Mouse (Mus musculus) liver, embryonic 11.5 days (tissue): ENCODE measurements around the gene C1rl. TPM values are rescaled to one million over a fixed set of nuclear protein-coding genes. Genes with fewer than 3 reads are reported as not detected.
"Not testable (repeated sequence)": the region's sequence is repeated elsewhere in the genome, so short reads cannot be mapped to it uniquely, and the experiment has no call there.

ENCODE experiments used
- ATAC-seq: fragments of 200-750 bp; cut with Nextera tagmentation; replicated peaks from 2 replicates; pipeline ENCODE4 v1.8.0; 2017; ENCODE audit warnings: moderate number of reproducible peaks, mild to moderate bottlenecking, moderate TSS enrichment, moderate library complexity; ENCODE audit not compliant: low FRiP score
- DNase-seq: peaks from one replicate; pipeline ENCODE4 v3.0.0-alpha.2; 2017; ENCODE audit warnings: low spot score
- H3K27ac ChIP-seq: fragments of 300-500 bp; sonication (generic); 2 replicates; pipeline ENCODE4 v1.5.1; 2014; ENCODE audit warnings: mild to moderate bottlenecking, low read depth, low read length, control low read depth
- H3K27me3 ChIP-seq: fragments of 300-500 bp; sonication (generic); replicated peaks from 2 replicates; pipeline ENCODE4 v1.6.1; 2014; ENCODE audit warnings: low read length, mixed read lengths; ENCODE audit not compliant: control insufficient read depth, insufficient read depth
- H3K36me3 ChIP-seq: fragments of 300-500 bp; sonication (generic); 2 replicates; pipeline ENCODE4 v1.6.1; 2014; ENCODE audit warnings: mild to moderate bottlenecking, low read length, moderate library complexity, mixed read lengths; ENCODE audit not compliant: control insufficient read depth, insufficient read depth
- H3K4me1 ChIP-seq: fragments of 300-500 bp; sonication (generic); replicated peaks from 2 replicates; pipeline ENCODE4 v1.6.1; 2014; ENCODE audit warnings: low read length, mixed read lengths; ENCODE audit not compliant: control insufficient read depth, insufficient read depth
- H3K4me2 ChIP-seq: fragments of 300-500 bp; sonication (generic); 2 replicates; pipeline ENCODE4 v1.6.1; 2014; ENCODE audit warnings: mild to moderate bottlenecking, control low read depth, moderate library complexity
- H3K4me3 ChIP-seq: fragments of 300-500 bp; sonication (generic); 2 replicates; pipeline ENCODE4 v1.5.1; 2014; ENCODE audit warnings: low read depth, low read length, control low read depth
- H3K9ac ChIP-seq: fragments of 300-500 bp; sonication (generic); 2 replicates; pipeline ENCODE4 v1.6.1; 2014; ENCODE audit warnings: low read depth, low read length, control low read depth
- H3K9me3 ChIP-seq: fragments of 300-500 bp; sonication (generic); 2 replicates; pipeline ENCODE4 v1.6.1; 2016; ENCODE audit warnings: low read length, inconsistent platforms, mixed read lengths; ENCODE audit not compliant: control insufficient read depth
- WGBS: fragments of 180-500 bp; shearing (Covaris S2); extraction: QIAGEN DNeasy Blood & Tissue Kit; methylation state at CpG from one replicate; pipeline ENCODE4 v1.1.7; 2014; 5-methylcytosine and 5-hydroxymethylcytosine counted together
- polyA plus RNA-seq: library from polyadenylated mRNA; unstranded; fragments of >200 nt; fragmentation: Nextera tagmentation; extraction: Ambion mirVana; gene quantifications from 2 replicates; pipeline ENCODE4 v1.2.1, GENCODE M21; 2014

C1rl gene
- polyA plus RNA-seq, 1 experiment from 2014 or later, result 4.1 TPM

GRCm38 (mm10) chr6:124522082-124522481 is 29.2 kb downstream of the C1rl start:
- not testable (repeated sequence) for H3K27ac ChIP-seq, H3K9me3 ChIP-seq, H3K4me1 ChIP-seq, H3K36me3 ChIP-seq, H3K4me3 ChIP-seq, ATAC-seq, H3K4me2 ChIP-seq, H3K9ac ChIP-seq, H3K27me3 ChIP-seq, DNase-seq
- WGBS, result 68% methylated on average over 7 of the region's 7 CpGs

- Histone ChIP-seq H3K27me3 (no peaks in the 10 kb centered on the region), H3K9ac (no peak overlapping the region), H3K4me2 (no peak overlapping the region), H3K4me1 (no peaks in the 10 kb centered on the region), H3K27ac (no peak overlapping the region), H3K36me3 (no peaks in the 10 kb centered on the region), H3K4me3 (no peak overlapping the region), H3K9me3 (no peaks in the 10 kb centered on the region)
- WGBS, result 55% methylated on average over 3 of the region's 3 CpGs
- ATAC-seq (no peak), DNase-seq (no peak)
Observed at GRCm38 (mm10) chr6:124527881-124528280, 35.0 kb downstream of the C1rl start.

- no peak overlapping the region for H3K4me2 ChIP-seq
- no peaks in the 10 kb centered on the region for H3K27me3 ChIP-seq
- H3K4me1 ChIP-seq, result no peaks in the 10 kb centered on the region
- no peak overlapping the region for H3K4me3 ChIP-seq
- WGBS, result 77% methylated on average over 8 of the region's 8 CpGs
- H3K9ac ChIP-seq, result no peak overlapping the region
- no peak overlapping the region for H3K27ac ChIP-seq
- ATAC-seq (no peak), DNase-seq (no peak)
- H3K9me3 ChIP-seq, result no peaks in the 10 kb centered on the region
- H3K36me3 ChIP-seq, result no peaks in the 10 kb centered on the region
Observed at GRCm38 (mm10) chr6:124531077-124531476, 38.2 kb downstream of the C1rl start.

- WGBS, result 57% methylated on average over 8 of the region's 8 CpGs
- not testable (repeated sequence) for H3K9me3 ChIP-seq, H3K4me2 ChIP-seq, H3K9ac ChIP-seq, ATAC-seq, H3K27ac ChIP-seq, H3K4me3 ChIP-seq, H3K36me3 ChIP-seq, H3K27me3 ChIP-seq, H3K4me1 ChIP-seq, DNase-seq
Observed at GRCm38 (mm10) chr6:124536125-124536829, 43.4 kb downstream of the C1rl start.

- H3K9ac ChIP-seq, DNase-seq, H3K27ac ChIP-seq, ATAC-seq, H3K4me1 ChIP-seq, H3K4me3 ChIP-seq, H3K27me3 ChIP-seq, H3K9me3 ChIP-seq, H3K4me2 ChIP-seq, H3K36me3 ChIP-seq: not testable (repeated sequence)
- 72% methylated on average over 2 of the region's 2 CpGs for WGBS
Observed at GRCm38 (mm10) chr6:124541176-124541575, 48.3 kb downstream of the C1rl start.

GRCm38 (mm10) chr6:124542284-124542683 is 49.4 kb downstream of the C1rl start, which contains the start of gene C1s1:
Gene C1s1, minus strand, starts transcription at chr6:124542359.
- peak within 1 kb of the TSS; percentile 2; the same call in 1 of the 2 replicates for H3K4me2 ChIP-seq
- peak; percentile 52; the same call in 1 of the 2 replicates for ATAC-seq
- H3K36me3 ChIP-seq, result not testable (repeated sequence)

GRCm38 (mm10) chr6:124544466-124544865 is 51.6 kb downstream of the C1rl start:
- Histone ChIP-seq H3K4me2 (no peak overlapping the region), H3K27ac (no peak overlapping the region), H3K9me3 (no peaks in the 10 kb centered on the region), H3K27me3 (no peaks in the 10 kb centered on the region), H3K4me1 (no peaks in the 10 kb centered on the region), H3K36me3 (no peaks in the 10 kb centered on the region), H3K9ac (no peak overlapping the region), H3K4me3 (no peak overlapping the region)
- ATAC-seq (no peak), DNase-seq (no peak)
- WGBS, result 75% methylated on average over 5 of the region's 6 CpGs

More at GRCm38 (mm10) chr6:124542284-124542683, 49.4 kb downstream of the C1rl start, which contains the start of gene C1s1:
- not testable (repeated sequence) for H3K9ac ChIP-seq, H3K4me1 ChIP-seq, H3K4me3 ChIP-seq, H3K27ac ChIP-seq, H3K27me3 ChIP-seq, DNase-seq, H3K9me3 ChIP-seq
- 0% methylated on average over 1 of the region's 1 CpGs for WGBS

- Histone ChIP-seq H3K4me3 (no peak overlapping the region), H3K9ac (no peak overlapping the region), H3K4me1 (no peaks in the 10 kb centered on the region), H3K4me2 (no peak overlapping the region), H3K9me3 (0 out of 2 replicates have a peak, but pooled peaks cover 1% of the 10 kb centered on the region), H3K27ac (no peak overlapping the region), H3K36me3 (no peaks in the 10 kb centered on the region), H3K27me3 (no peaks in the 10 kb centered on the region)
- no peak for DNase-seq
- ATAC-seq, result no peak
- WGBS, result 73% methylated on average over 2 of the region's 2 CpGs
Observed at GRCm38 (mm10) chr6:124545425-124545824, 52.5 kb downstream of the C1rl start.

GRCm38 (mm10) chr6:124547979-124548378 is 55.1 kb downstream of the C1rl start:
- not testable (repeated sequence) for H3K9ac ChIP-seq, H3K4me2 ChIP-seq
- 76% methylated on average over 3 of the region's 3 CpGs for WGBS

More at GRCm38 (mm10) chr6:124547979-124548378, 55.1 kb downstream of the C1rl start:
- not testable (repeated sequence) for H3K27ac ChIP-seq, ATAC-seq, H3K4me3 ChIP-seq, DNase-seq, H3K4me1 ChIP-seq, H3K36me3 ChIP-seq, H3K27me3 ChIP-seq, H3K9me3 ChIP-seq
